Mouse (Mus musculus): ENCODE measurements around the gene Tm9sf1. TPM values are rescaled to one million over a fixed set of nuclear protein-coding genes. Genes with fewer than 3 reads are reported as not detected.

Tm9sf1 gene
- polyA plus RNA-seq (2014; fragmentation: Illumina TruSeq; extraction: RNeasy Lipid Tissue Mini Kit (QIAGEN cat#74804); ENCODE audit: low read depth, low replicate concordance): 38.9 TPM

GRCm38 (mm10) chr14:55643060-55643907, at the start of gene Tm9sf1:
Gene Tm9sf1, minus strand, starts transcription at chr14:55643806.

GRCm38 (mm10) chr14:55681160-55682117, 37.8 kb upstream of the Tm9sf1 start, which contains the start of gene Tinf2:
Gene Tinf2, minus strand, starts transcription at chr14:55681820.

GRCm38 (mm10) chr14:55671833-55672740, 28.5 kb upstream of the Tm9sf1 start, which contains the start of the genes Gmpr2 and Nedd8:
Gene Gmpr2, plus strand, starts transcription at chr14:55671941.
Gene Nedd8, minus strand, starts transcription at chr14:55672124.

GRCm38 (mm10) chr14:55659960-55660573, 16.5 kb upstream of the Tm9sf1 start, which contains the start of gene Mdp1:
Gene Mdp1, minus strand, starts transcription at chr14:55660508.

GRCm38 (mm10) chr14:55649884-55650283, 6.3 kb upstream of the Tm9sf1 start, which contains the start of gene Tssk4:
Gene Tssk4, plus strand, starts transcription at chr14:55650184.

GRCm38 (mm10) chr14:55637795-55638194, 5.8 kb downstream of the Tm9sf1 start, which contains the start of gene Gm49378:
Gene Gm49378, minus strand, starts transcription at chr14:55637895.

GRCm38 (mm10) chr14:55635523-55636007, 8.0 kb downstream of the Tm9sf1 start, which contains the start of gene Ipo4:
Gene Ipo4, minus strand, starts transcription at chr14:55635957.

GRCm38 (mm10) chr14:55617822-55618221, 25.8 kb downstream of the Tm9sf1 start, which contains the start of gene Rec8:
Gene Rec8, plus strand, starts transcription at chr14:55618037.

GRCm38 (mm10) chr14:55603271-55603632, 40.4 kb downstream of the Tm9sf1 start, which contains the start of gene Irf9:
Gene Irf9, plus strand, starts transcription at chr14:55603571.

GRCm38 (mm10) chr14:55591331-55591891, 52.2 kb downstream of the Tm9sf1 start, which contains the start of gene Rnf31:
Gene Rnf31, plus strand, starts transcription at chr14:55591708.

GRCm38 (mm10) chr14:55590748-55591330, 52.8 kb downstream of the Tm9sf1 start, which contains the start of gene Psme2:
Gene Psme2, minus strand, starts transcription at chr14:55591113.

Other genes with a start within 250 kb of the Tm9sf1 start
- gene Dhrs4, start 165.0 kb downstream of the Tm9sf1 start, polyA plus RNA-seq (2014; fragmentation: Illumina TruSeq; extraction: RNeasy Lipid Tissue Mini Kit (QIAGEN cat#74804); ENCODE audit: low read depth, low replicate concordance): 123 TPM
- 3.0 TPM for gene Carmil3, start 153.2 kb downstream of the Tm9sf1 start, polyA plus RNA-seq (2014; fragmentation: Illumina TruSeq; extraction: RNeasy Lipid Tissue Mini Kit (QIAGEN cat#74804); ENCODE audit: low read depth, low replicate concordance)
- gene Cpne6, start 133.4 kb downstream of the Tm9sf1 start, polyA plus RNA-seq (2014; fragmentation: Illumina TruSeq; extraction: RNeasy Lipid Tissue Mini Kit (QIAGEN cat#74804); ENCODE audit: low read depth, low replicate concordance): not detected
- not detected for gene Nrl, start 118.8 kb downstream of the Tm9sf1 start, polyA plus RNA-seq (2014; fragmentation: Illumina TruSeq; extraction: RNeasy Lipid Tissue Mini Kit (QIAGEN cat#74804); ENCODE audit: low read depth, low replicate concordance)
- gene Pck2, start 103.5 kb downstream of the Tm9sf1 start, polyA plus RNA-seq (2014; fragmentation: Illumina TruSeq; extraction: RNeasy Lipid Tissue Mini Kit (QIAGEN cat#74804); ENCODE audit: low read depth, low replicate concordance): 8.5 TPM
- 175 TPM for gene Dcaf11, start 83.8 kb downstream of the Tm9sf1 start, polyA plus RNA-seq (2014; fragmentation: Illumina TruSeq; extraction: RNeasy Lipid Tissue Mini Kit (QIAGEN cat#74804); ENCODE audit: low read depth, low replicate concordance)
- gene A730061H03Rik, start 83.4 kb downstream of the Tm9sf1 start, polyA plus RNA-seq (2014; fragmentation: Illumina TruSeq; extraction: RNeasy Lipid Tissue Mini Kit (QIAGEN cat#74804); ENCODE audit: low read depth, low replicate concordance): not detected
- 182 TPM for gene Fitm1, start 68.2 kb downstream of the Tm9sf1 start, polyA plus RNA-seq (2014; fragmentation: Illumina TruSeq; extraction: RNeasy Lipid Tissue Mini Kit (QIAGEN cat#74804); ENCODE audit: low read depth, low replicate concordance)
- 165 TPM for gene Psme1, start 65.7 kb downstream of the Tm9sf1 start, polyA plus RNA-seq (2014; fragmentation: Illumina TruSeq; extraction: RNeasy Lipid Tissue Mini Kit (QIAGEN cat#74804); ENCODE audit: low read depth, low replicate concordance)
- 51.3 TPM for gene Emc9, start 58.5 kb downstream of the Tm9sf1 start, polyA plus RNA-seq (2014; fragmentation: Illumina TruSeq; extraction: RNeasy Lipid Tissue Mini Kit (QIAGEN cat#74804); ENCODE audit: low read depth, low replicate concordance)
- 100 TPM for gene Psme2, start 52.7 kb downstream of the Tm9sf1 start, polyA plus RNA-seq (2014; fragmentation: Illumina TruSeq; extraction: RNeasy Lipid Tissue Mini Kit (QIAGEN cat#74804); ENCODE audit: low read depth, low replicate concordance)
- gene Rnf31, start 52.1 kb downstream of the Tm9sf1 start, polyA plus RNA-seq (2014; fragmentation: Illumina TruSeq; extraction: RNeasy Lipid Tissue Mini Kit (QIAGEN cat#74804); ENCODE audit: low read depth, low replicate concordance): 19.4 TPM
- gene Irf9, start 40.2 kb downstream of the Tm9sf1 start, polyA plus RNA-seq (2014; fragmentation: Illumina TruSeq; extraction: RNeasy Lipid Tissue Mini Kit (QIAGEN cat#74804); ENCODE audit: low read depth, low replicate concordance): 17.2 TPM
- 0.26 TPM for gene Rec8, start 25.8 kb downstream of the Tm9sf1 start, polyA plus RNA-seq (2014; fragmentation: Illumina TruSeq; extraction: RNeasy Lipid Tissue Mini Kit (QIAGEN cat#74804); ENCODE audit: low read depth, low replicate concordance)
- gene Ipo4, start 7.8 kb downstream of the Tm9sf1 start, polyA plus RNA-seq (2014; fragmentation: Illumina TruSeq; extraction: RNeasy Lipid Tissue Mini Kit (QIAGEN cat#74804); ENCODE audit: low read depth, low replicate concordance): 40.5 TPM
- gene Gm49378, start 5.9 kb downstream of the Tm9sf1 start, polyA plus RNA-seq (2014; fragmentation: Illumina TruSeq; extraction: RNeasy Lipid Tissue Mini Kit (QIAGEN cat#74804); ENCODE audit: low read depth, low replicate concordance): 2.1 TPM
- gene Tssk4, start 6.4 kb upstream of the Tm9sf1 start, polyA plus RNA-seq (2014; fragmentation: Illumina TruSeq; extraction: RNeasy Lipid Tissue Mini Kit (QIAGEN cat#74804); ENCODE audit: low read depth, low replicate concordance): 0.45 TPM
- gene Mdp1, start 16.7 kb upstream of the Tm9sf1 start, polyA plus RNA-seq (2014; fragmentation: Illumina TruSeq; extraction: RNeasy Lipid Tissue Mini Kit (QIAGEN cat#74804); ENCODE audit: low read depth, low replicate concordance): 61.1 TPM
- gene Gmpr2, start 28.1 kb upstream of the Tm9sf1 start, polyA plus RNA-seq (2014; fragmentation: Illumina TruSeq; extraction: RNeasy Lipid Tissue Mini Kit (QIAGEN cat#74804); ENCODE audit: low read depth, low replicate concordance): 16.2 TPM
- gene Nedd8, start 28.3 kb upstream of the Tm9sf1 start, polyA plus RNA-seq (2014; fragmentation: Illumina TruSeq; extraction: RNeasy Lipid Tissue Mini Kit (QIAGEN cat#74804); ENCODE audit: low read depth, low replicate concordance): 153 TPM
- gene Tinf2, start 38.0 kb upstream of the Tm9sf1 start, polyA plus RNA-seq (2014; fragmentation: Illumina TruSeq; extraction: RNeasy Lipid Tissue Mini Kit (QIAGEN cat#74804); ENCODE audit: low read depth, low replicate concordance): 12.6 TPM
- gene Tgm1, start 70.1 kb upstream of the Tm9sf1 start, polyA plus RNA-seq (2014; fragmentation: Illumina TruSeq; extraction: RNeasy Lipid Tissue Mini Kit (QIAGEN cat#74804); ENCODE audit: low read depth, low replicate concordance): 0.21 TPM
- 15.7 TPM for gene Rabggta, start 78.5 kb upstream of the Tm9sf1 start, polyA plus RNA-seq (2014; fragmentation: Illumina TruSeq; extraction: RNeasy Lipid Tissue Mini Kit (QIAGEN cat#74804); ENCODE audit: low read depth, low replicate concordance)
- gene Dhrs1, start 101.9 kb upstream of the Tm9sf1 start, polyA plus RNA-seq (2014; fragmentation: Illumina TruSeq; extraction: RNeasy Lipid Tissue Mini Kit (QIAGEN cat#74804); ENCODE audit: low read depth, low replicate concordance): 55.4 TPM
- gene Nop9, start 101.9 kb upstream of the Tm9sf1 start, polyA plus RNA-seq (2014; fragmentation: Illumina TruSeq; extraction: RNeasy Lipid Tissue Mini Kit (QIAGEN cat#74804); ENCODE audit: low read depth, low replicate concordance): 10.6 TPM
- 6.6 TPM for gene Cideb, start 114.7 kb upstream of the Tm9sf1 start, polyA plus RNA-seq (2014; fragmentation: Illumina TruSeq; extraction: RNeasy Lipid Tissue Mini Kit (QIAGEN cat#74804); ENCODE audit: low read depth, low replicate concordance)
- gene Ltb4r2, start 117.6 kb upstream of the Tm9sf1 start, polyA plus RNA-seq (2014; fragmentation: Illumina TruSeq; extraction: RNeasy Lipid Tissue Mini Kit (QIAGEN cat#74804); ENCODE audit: low read depth, low replicate concordance): not detected
- 0.45 TPM for gene Ltb4r1, start 122.2 kb upstream of the Tm9sf1 start, polyA plus RNA-seq (2014; fragmentation: Illumina TruSeq; extraction: RNeasy Lipid Tissue Mini Kit (QIAGEN cat#74804); ENCODE audit: low read depth, low replicate concordance)
- gene Adcy4, start 140.3 kb upstream of the Tm9sf1 start, polyA plus RNA-seq (2014; fragmentation: Illumina TruSeq; extraction: RNeasy Lipid Tissue Mini Kit (QIAGEN cat#74804); ENCODE audit: low read depth, low replicate concordance): 21.5 TPM
- 3.1 TPM for gene Ripk3, start 145.1 kb upstream of the Tm9sf1 start, polyA plus RNA-seq (2014; fragmentation: Illumina TruSeq; extraction: RNeasy Lipid Tissue Mini Kit (QIAGEN cat#74804); ENCODE audit: low read depth, low replicate concordance)
- 5.2 TPM for gene Nfatc4, start 179.3 kb upstream of the Tm9sf1 start, polyA plus RNA-seq (2014; fragmentation: Illumina TruSeq; extraction: RNeasy Lipid Tissue Mini Kit (QIAGEN cat#74804); ENCODE audit: low read depth, low replicate concordance)
- 3.8 TPM for gene Nynrin, start 210.2 kb upstream of the Tm9sf1 start, polyA plus RNA-seq (2014; fragmentation: Illumina TruSeq; extraction: RNeasy Lipid Tissue Mini Kit (QIAGEN cat#74804); ENCODE audit: low read depth, low replicate concordance)
- gene Cbln3, start 240.6 kb upstream of the Tm9sf1 start, polyA plus RNA-seq (2014; fragmentation: Illumina TruSeq; extraction: RNeasy Lipid Tissue Mini Kit (QIAGEN cat#74804); ENCODE audit: low read depth, low replicate concordance): not detected
- gene Khnyn, start 241.1 kb upstream of the Tm9sf1 start, polyA plus RNA-seq (2014; fragmentation: Illumina TruSeq; extraction: RNeasy Lipid Tissue Mini Kit (QIAGEN cat#74804); ENCODE audit: low read depth, low replicate concordance): 13.0 TPM

All from heart, adult 10 weeks (tissue).